Mouse (Mus musculus) induced T-regulatory cell, adult 2 months (primary cell): Measurements from ENCODE around the gene Gm20388.

Experiments used
- DNase-seq: peaks from one replicate; pipeline ENCODE4 v3.0.0-alpha.2; 2012; ENCODE audit warnings: low read depth

The Gm20388 gene

GRCm38 (mm10) chr8:122979865-122980509 is 3069.3 kb downstream of the Gm20388 start:
- no peak for DNase-seq

GRCm38 (mm10) chr8:122981646-122982045 is 3071.0 kb downstream of the Gm20388 start:
- no peak for DNase-seq

- DNase-seq = no peak
These were observed 3072.7 kb downstream of the Gm20388 start for GRCm38 (mm10) chr8:122983178-122983942.

GRCm38 (mm10) chr8:122984175-122984574 is 3073.5 kb downstream of the Gm20388 start:
- no peak for DNase-seq

GRCm38 (mm10) chr8:122986501-122987184 is 3076.0 kb downstream of the Gm20388 start:
- peak; percentile 75 for DNase-seq

- peak; percentile 59 for DNase-seq
These were observed 3076.6 kb downstream of the Gm20388 start for GRCm38 (mm10) chr8:122987255-122987654.

GRCm38 (mm10) chr8:122988955-122989354 is 3078.3 kb downstream of the Gm20388 start:
- peak; percentile 65 for DNase-seq

GRCm38 (mm10) chr8:122989976-122990375 is 3079.3 kb downstream of the Gm20388 start:
- peak; percentile 84 for DNase-seq

GRCm38 (mm10) chr8:122991368-122991767 is 3080.7 kb downstream of the Gm20388 start:
- DNase-seq = no peak

- no peak for DNase-seq
These were observed 3081.7 kb downstream of the Gm20388 start for GRCm38 (mm10) chr8:122992296-122992695.

- DNase-seq = no peak
These were observed 3082.4 kb downstream of the Gm20388 start for GRCm38 (mm10) chr8:122993031-122993430.

GRCm38 (mm10) chr8:122993740-122994139 is 3083.1 kb downstream of the Gm20388 start:
- no peak for DNase-seq

- no peak for DNase-seq
These were observed 3087.3 kb downstream of the Gm20388 start for GRCm38 (mm10) chr8:122997963-122998362.

- peak; percentile 88 for DNase-seq
These were observed 3089.7 kb downstream of the Gm20388 start for GRCm38 (mm10) chr8:123000311-123000710.

GRCm38 (mm10) chr8:123004033-123004922 is 3093.6 kb downstream of the Gm20388 start:
- no peak for DNase-seq

- DNase-seq = no peak
These were observed 3094.7 kb downstream of the Gm20388 start for GRCm38 (mm10) chr8:123005328-123005727.

- DNase-seq = no peak
These were observed 3095.2 kb downstream of the Gm20388 start for GRCm38 (mm10) chr8:123005805-123006204.

- DNase-seq = no peak
These were observed 3100.7 kb downstream of the Gm20388 start for GRCm38 (mm10) chr8:123011321-123011720.

GRCm38 (mm10) chr8:123014429-123014828 is 3103.8 kb downstream of the Gm20388 start:
- DNase-seq = no peak

- DNase-seq = peak; percentile 70
These were observed 3104.4 kb downstream of the Gm20388 start for GRCm38 (mm10) chr8:123015074-123015473.

GRCm38 (mm10) chr8:123017143-123017542 is 3106.5 kb downstream of the Gm20388 start:
- DNase-seq = no peak
